Mouse (Mus musculus) layer of hippocampus, postnatal 14 days (tissue): Measurements from ENCODE around the gene Adgrg4. TPM values are rescaled to one million over a fixed set of nuclear protein-coding genes. Genes with fewer than 3 reads are reported as not detected.

ENCODE experiments used
- DNase-seq, 2 experiments: peaks; one replicate each; pipeline ENCODE4 v3.0.0; 2021 to 2022; ENCODE audit warnings: low spot score in 2 of 2, mixed read lengths in 1 of 2
- long read RNA-seq, 2 experiments: library from polyadenylated mRNA; stranded (forward); transcript quantifications; one replicate each; pipeline ENCODE4 v2.0.0; 2021
- total RNA-seq, 2 experiments: library from RNA; stranded (reverse); gene quantifications; 2 replicates each; pipeline ENCODE4 v1.2.3; 2021

Gene Adgrg4
- total RNA-seq: not detected
- long read RNA-seq, experiment 1: 0 reads
- long read RNA-seq, experiment 2: 0 reads

DNA sequence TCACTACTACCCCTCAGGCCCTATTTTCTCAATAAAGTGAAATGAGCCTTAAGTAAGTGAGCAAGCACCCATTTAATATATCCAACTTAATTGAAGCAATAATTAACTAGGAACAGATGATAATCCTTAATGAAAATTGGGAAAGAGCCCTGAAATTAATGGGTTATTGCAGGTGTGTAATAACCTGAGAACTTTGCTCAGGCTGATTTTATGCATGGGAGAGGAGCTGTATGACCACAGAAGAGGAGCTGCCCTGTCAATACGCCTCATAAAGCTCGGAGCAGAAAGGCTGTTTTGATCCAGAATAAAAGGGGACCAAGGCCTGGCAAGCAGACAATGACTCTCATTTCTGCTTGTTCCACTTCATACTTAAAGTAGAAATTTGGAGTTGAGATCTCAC is at the start of gene Adgrg4:
TSS of gene Adgrg4 (plus strand) at position 301 of the 400 bp plus-strand sequence.
- no peak for DNase-seq

DNA sequence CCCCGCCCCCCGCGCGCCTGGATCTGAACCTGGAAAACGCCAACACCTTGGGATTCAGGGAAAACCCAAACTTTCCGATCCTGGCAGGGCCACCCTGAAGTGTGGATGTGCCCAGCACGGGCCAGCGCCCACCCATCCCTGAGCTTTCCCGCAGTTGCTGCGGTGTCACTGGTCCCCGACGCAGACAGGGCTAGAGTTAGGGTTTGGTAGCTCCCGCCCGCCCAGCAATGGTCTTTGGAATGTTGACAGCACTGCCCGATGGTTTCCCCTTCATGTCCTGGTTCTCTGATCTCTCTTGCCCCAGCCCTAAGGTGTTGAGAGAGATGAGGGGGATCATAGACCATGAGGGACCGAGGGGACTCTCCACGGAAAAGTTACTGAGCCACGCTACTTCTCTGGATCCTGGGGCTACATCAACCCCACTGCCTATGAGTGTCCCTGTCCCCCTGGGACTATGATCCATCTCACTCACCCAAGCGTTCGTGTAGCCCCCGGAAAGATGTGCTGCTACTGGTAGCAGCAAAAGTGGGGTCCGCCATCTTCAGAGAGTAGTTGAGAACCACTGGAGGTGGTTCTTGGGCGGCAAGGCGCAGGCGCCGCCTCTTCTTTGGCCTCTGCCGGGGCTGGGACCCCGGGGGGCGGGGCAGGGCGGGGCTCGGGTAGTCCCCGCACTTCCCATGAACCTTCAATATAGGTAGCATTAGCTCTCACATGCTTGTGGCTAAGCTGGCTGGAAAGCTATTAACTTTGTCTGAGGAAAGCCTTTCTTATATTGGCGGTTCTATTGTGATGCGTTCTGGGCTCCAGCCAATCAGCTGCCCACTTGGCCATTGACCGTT is 48.0 kb upstream of the Adgrg4 start, which contains the start of gene Map7d3:
TSS of gene Map7d3 (minus strand) at position 562 of the 839 bp plus-strand sequence.
- no peak for DNase-seq

- DNase-seq: no peak
These were observed 42.5 kb upstream of the Adgrg4 start for GRCm38 (mm10) chrX:56827492-56827891.

GRCm38 (mm10) chrX:56835842-56836241 is 34.1 kb upstream of the Adgrg4 start:
- no peak for DNase-seq

- peak; percentile 13 to 26 for DNase-seq
These were observed 30.6 kb upstream of the Adgrg4 start for GRCm38 (mm10) chrX:56839369-56839768.

DNA sequence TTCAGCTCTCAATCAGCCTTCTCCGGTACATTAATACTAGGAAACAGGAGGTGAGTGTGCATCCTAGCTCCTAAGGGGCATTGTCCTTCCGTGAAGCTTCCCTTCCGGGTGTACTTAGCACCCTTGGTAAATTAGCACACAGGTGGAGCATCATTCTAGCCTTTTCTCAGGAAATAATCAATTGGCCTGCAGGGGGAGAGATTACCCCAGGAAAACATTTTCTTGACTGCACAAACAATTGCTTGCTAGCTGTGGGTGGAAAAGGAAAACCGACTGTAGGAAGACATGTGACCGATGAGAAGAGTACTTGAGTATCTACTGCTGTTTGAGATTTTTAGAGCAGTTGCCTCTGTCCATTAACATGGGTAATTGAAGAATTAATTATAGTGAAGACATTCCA is 28.7 kb upstream of the Adgrg4 start:
- no peak for DNase-seq

- no peak for DNase-seq
These were observed 142.9 kb downstream of the Adgrg4 start for GRCm38 (mm10) chrX:57012891-57013290.

DNA sequence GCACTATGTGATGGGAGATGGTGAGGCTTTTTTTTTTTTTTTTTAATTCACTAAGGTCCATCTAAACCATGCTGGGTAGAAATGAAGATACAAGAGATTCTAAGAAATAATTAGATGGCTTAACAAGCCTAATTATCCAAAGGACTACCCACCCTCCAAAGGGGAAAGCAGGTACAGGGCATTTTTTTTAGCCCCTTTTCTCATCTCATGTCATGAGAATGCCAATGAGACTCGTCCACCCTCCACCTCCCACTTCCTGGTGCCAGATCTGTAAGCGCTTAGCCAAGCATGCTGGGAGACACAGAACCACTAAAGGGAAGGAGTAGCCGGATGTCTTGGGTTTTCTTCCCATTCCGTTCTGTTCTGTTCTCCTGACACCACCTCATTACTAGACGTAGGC is 172.8 kb downstream of the Adgrg4 start, which contains the start of gene Brs3:
TSS of gene Brs3 (plus strand) at position 301 of the 400 bp plus-strand sequence.
- DNase-seq: no peak

DNA sequence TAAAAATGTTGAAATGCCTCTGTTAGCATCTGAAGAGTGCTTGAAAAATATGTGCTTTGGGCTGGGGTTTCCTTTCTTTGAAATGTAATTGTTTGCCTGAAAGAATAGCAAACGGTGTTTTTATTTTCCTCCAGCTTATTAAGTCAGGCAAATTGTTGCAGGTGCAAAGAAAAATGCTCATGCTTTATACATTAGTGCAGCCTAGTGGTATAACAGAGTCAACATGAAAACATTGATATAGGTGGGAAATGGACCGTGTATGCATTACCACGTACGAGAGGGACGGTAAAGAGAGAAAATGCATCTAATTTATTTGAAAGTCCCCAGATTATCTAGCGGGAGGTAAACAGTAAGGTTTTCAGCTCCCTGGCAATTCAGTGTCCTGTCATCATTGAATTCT is 173.9 kb downstream of the Adgrg4 start:
- no peak for DNase-seq

Other genes starting within 250 kb of the Adgrg4 start
- gene Fhl1, start 138.4 kb upstream of the Adgrg4 start, total RNA-seq: 100 to 1,000 TPM; 108 to 124 TPM
- not detected for gene Map7d3, start 47.8 kb upstream of the Adgrg4 start, total RNA-seq
- under 1 TPM; 0.45 to 0.67 TPM for gene Brs3, start 172.9 kb downstream of the Adgrg4 start, total RNA-seq
- gene Htatsf1, start 183.4 kb downstream of the Adgrg4 start, total RNA-seq: 10 to 100 TPM; 62.5 to 67.9 TPM
- gene Vgll1, start 217.9 kb downstream of the Adgrg4 start, total RNA-seq: not detected